Mouse (Mus musculus): Measurements from ENCODE around the gene Dlst. TPM values are rescaled to one million over a fixed set of nuclear protein-coding genes. Genes with fewer than 3 reads are reported as not detected.

Gene Dlst
- total and polyA plus RNA-seq, 2 experiments from 2014 or later, result 92.8 to 121 TPM

DNA sequence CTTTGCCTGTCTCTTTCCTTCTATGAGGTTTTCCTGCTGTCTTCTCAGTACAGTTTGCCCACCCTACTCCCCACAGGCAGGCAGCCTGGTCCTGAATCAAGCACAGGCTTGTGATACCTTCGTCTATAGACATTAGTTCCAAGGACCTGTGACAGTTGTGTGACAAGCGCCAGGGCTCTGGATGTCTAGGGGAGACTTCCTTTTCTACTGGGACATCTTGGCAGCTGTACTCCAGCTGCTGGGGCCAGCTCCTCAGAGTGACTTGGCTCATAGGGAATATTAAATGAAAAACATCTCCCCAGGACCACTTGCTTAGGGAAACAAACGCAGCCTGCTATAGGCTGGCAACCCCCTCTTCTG is 60.3 kb downstream of the Dlst start:
- H3K27me3 ChIP-seq (ENCODE audit: insufficient read depth, low read length), result no peaks in the 10 kb centered on the region
- H3K36me3 ChIP-seq (ENCODE audit: insufficient read depth), result no peaks in the 10 kb centered on the region
- no peak for TF ChIP-seq CTCF (IDR thresholded peaks at IDR 0.05; ENCODE audit: low read depth)
- no peak overlapping the region for H3K4me3 ChIP-seq (ENCODE audit: low read depth, low read length)
- H3K9me3 ChIP-seq (ENCODE audit: low read length), result no peaks in the 10 kb centered on the region
- ATAC-seq (no peak), DNase-seq (no peak)
- 0 out of 2 replicates have a peak, but pooled peaks cover 3% of the 10 kb centered on the region for H3K4me1 ChIP-seq (ENCODE audit: insufficient read depth)
- no peak overlapping the region for H3K9ac ChIP-seq
- WGBS, result 85% methylated on average over 3 of the region's 3 CpGs
- H3K4me2 ChIP-seq (ENCODE audit: low read depth), result no peak overlapping the region
- H3K27ac ChIP-seq (ENCODE audit: low read depth, low read length), result no peak overlapping the region

GRCm38 (mm10) chr12:85174016-85174415 is 63.4 kb downstream of the Dlst start:
- TF ChIP-seq CTCF (IDR thresholded peaks at IDR 0.05; ENCODE audit: low read depth), result no peak
- Histone ChIP-seq H3K36me3 (ENCODE audit: insufficient read depth) (no peaks in the 10 kb centered on the region), H3K9me3 (ENCODE audit: low read length) (no peaks in the 10 kb centered on the region), H3K4me3 (ENCODE audit: low read depth, low read length) (no peak overlapping the region), H3K27ac (ENCODE audit: low read depth, low read length) (no peak overlapping the region), H3K9ac (no peak overlapping the region), H3K27me3 (ENCODE audit: insufficient read depth, low read length) (no peaks in the 10 kb centered on the region), H3K4me2 (ENCODE audit: low read depth) (no peak overlapping the region), H3K4me1 (ENCODE audit: insufficient read depth) (peaks cover 7% of the 10 kb centered on the region; the same call in 1 of the 2 replicates)
- ATAC-seq (no peak), DNase-seq (no peak)
- 48% methylated on average over 7 of the region's 7 CpGs for WGBS

DNA sequence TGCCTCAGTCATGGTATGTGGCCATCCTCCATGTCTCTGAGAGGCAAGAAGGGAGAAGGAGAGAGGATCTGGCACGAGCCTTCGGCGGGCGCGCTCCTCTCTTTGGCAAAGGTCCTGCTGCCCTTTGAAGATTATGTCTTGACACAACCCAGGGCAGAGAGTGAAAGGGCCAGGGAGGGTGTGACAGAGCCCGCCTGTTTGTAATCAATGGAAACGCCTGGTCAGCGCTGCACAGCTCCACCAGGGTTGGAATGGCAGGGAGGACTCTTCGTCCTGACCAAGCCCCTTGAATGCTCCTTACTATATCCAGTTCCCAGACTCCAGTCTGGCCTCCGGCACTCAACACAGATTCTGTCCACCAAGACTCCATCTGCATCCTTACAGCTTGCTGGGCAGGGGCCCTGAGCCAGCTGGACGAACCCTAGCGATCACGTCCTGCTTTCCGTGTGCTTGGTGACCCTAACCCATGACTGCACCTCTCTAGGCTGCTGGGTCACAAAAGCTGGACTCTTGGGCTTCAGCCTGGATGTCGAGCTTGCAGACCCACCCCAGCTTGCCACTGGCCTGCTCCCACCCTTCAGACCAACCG is 64.5 kb downstream of the Dlst start:
- DNase-seq, result no peak
- 30% methylated on average over 16 of the region's 16 CpGs for WGBS
- Histone ChIP-seq H3K4me3 (ENCODE audit: low read depth, low read length) (no peak overlapping the region), H3K9ac (peak overlapping the region; percentile 18; the same call in 1 of the 2 replicates), H3K36me3 (ENCODE audit: insufficient read depth) (no peaks in the 10 kb centered on the region), H3K9me3 (ENCODE audit: low read length) (no peaks in the 10 kb centered on the region), H3K4me1 (ENCODE audit: insufficient read depth) (peaks cover 7% of the 10 kb centered on the region; the same call in 1 of the 2 replicates), H3K27ac (ENCODE audit: low read depth, low read length) (no peak overlapping the region), H3K27me3 (ENCODE audit: insufficient read depth, low read length) (no peaks in the 10 kb centered on the region), H3K4me2 (ENCODE audit: low read depth) (peak overlapping the region; percentile 68)
- no peak for ATAC-seq
- no peak for TF ChIP-seq CTCF (IDR thresholded peaks at IDR 0.05; ENCODE audit: low read depth)

GRCm38 (mm10) chr12:85175926-85176845 is 65.6 kb downstream of the Dlst start:
- Histone ChIP-seq H3K27ac (ENCODE audit: low read depth, low read length) (no peak overlapping the region), H3K9ac (peak overlapping the region; percentile 18; the same call in 1 of the 2 replicates), H3K27me3 (ENCODE audit: insufficient read depth, low read length) (no peaks in the 10 kb centered on the region), H3K4me2 (ENCODE audit: low read depth) (peak overlapping the region; percentile 68), H3K4me1 (ENCODE audit: insufficient read depth) (peaks cover 7% of the 10 kb centered on the region; the same call in 1 of the 2 replicates), H3K9me3 (ENCODE audit: low read length) (no peaks in the 10 kb centered on the region), H3K36me3 (ENCODE audit: insufficient read depth) (no peaks in the 10 kb centered on the region), H3K4me3 (ENCODE audit: low read depth, low read length) (no peak overlapping the region)
- peak; percentile 75 for DNase-seq
- 15% methylated on average over 11 of the region's 11 CpGs for WGBS
- no peak for TF ChIP-seq CTCF (IDR thresholded peaks at IDR 0.05; ENCODE audit: low read depth)
- ATAC-seq, result peak; percentile 72

GRCm38 (mm10) chr12:85176846-85177523 is 66.4 kb downstream of the Dlst start:
- peaks cover 9% of the 10 kb centered on the region for H3K4me1 ChIP-seq (ENCODE audit: insufficient read depth)
- whole genome bisulfite sequencing, result 7% methylated on average over 32 of the region's 32 CpGs
- H3K4me3 ChIP-seq (ENCODE audit: low read depth, low read length), result peak overlapping the region; percentile 28
- no peaks in the 10 kb centered on the region for H3K27me3 ChIP-seq (ENCODE audit: insufficient read depth, low read length)
- no peak for DNase-seq
- H3K27ac ChIP-seq (ENCODE audit: low read depth, low read length), result no peak overlapping the region
- H3K4me2 ChIP-seq (ENCODE audit: low read depth), result peak overlapping the region; percentile 68
- no peaks in the 10 kb centered on the region for H3K36me3 ChIP-seq (ENCODE audit: insufficient read depth)
- no peak for TF ChIP-seq CTCF (IDR thresholded peaks at IDR 0.05; ENCODE audit: low read depth)
- peak overlapping the region; percentile 43 for H3K9ac ChIP-seq
- no peaks in the 10 kb centered on the region for H3K9me3 ChIP-seq (ENCODE audit: low read length)
- ATAC-seq, result no peak

DNA sequence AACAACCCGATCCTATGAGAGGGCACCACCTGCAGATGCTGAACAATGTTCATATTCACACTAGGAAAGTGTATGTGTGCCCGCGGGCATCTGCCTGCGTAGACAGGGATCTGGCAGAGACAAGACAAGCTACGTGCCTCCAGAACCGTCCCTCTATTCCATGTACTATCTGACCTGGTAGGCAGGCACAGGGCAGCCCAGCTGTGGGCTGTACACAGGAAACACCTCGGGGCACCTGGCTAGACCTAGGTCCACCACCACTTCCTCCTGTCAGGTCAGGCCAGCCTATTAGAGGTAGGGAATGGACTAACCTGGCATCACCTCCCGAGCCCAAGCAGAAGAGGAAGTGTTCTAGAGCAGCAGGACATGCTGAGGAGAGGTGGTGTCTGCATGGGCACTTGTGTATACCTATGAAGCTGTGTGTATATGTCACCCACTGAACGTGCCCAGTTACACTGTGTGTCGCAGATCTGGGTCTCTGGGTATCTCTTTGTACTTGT is 67.2 kb downstream of the Dlst start, which contains the start of gene Pgf:
Gene Pgf (minus strand): TSS at position 51 of the 500 bp plus-strand sequence.
- no peak within 1 kb of the TSS for H3K27ac ChIP-seq (ENCODE audit: low read depth, low read length)
- H3K27me3 ChIP-seq (ENCODE audit: insufficient read depth, low read length), result no peaks in the 10 kb centered on the region
- H3K36me3 ChIP-seq (ENCODE audit: insufficient read depth), result no peaks in the 10 kb centered on the region
- no peaks in the 10 kb centered on the region for H3K9me3 ChIP-seq (ENCODE audit: low read length)
- peak within 1 kb of the TSS; percentile 43 for H3K9ac ChIP-seq
- DNase-seq (no peak), ATAC-seq (no peak)
- H3K4me3 ChIP-seq (ENCODE audit: low read depth, low read length), result peak within 1 kb of the TSS; percentile 28
- TF ChIP-seq CTCF (IDR thresholded peaks at IDR 0.05; ENCODE audit: low read depth), result no peak
- H3K4me1 ChIP-seq (ENCODE audit: insufficient read depth), result peaks cover 10% of the 10 kb centered on the region
- WGBS, result 79% methylated on average over 10 of the region's 10 CpGs
- peak within 1 kb of the TSS; percentile 68 for H3K4me2 ChIP-seq (ENCODE audit: low read depth)
